Mouse (Mus musculus) limb, embryonic 12.5 days (tissue): ENCODE data around the gene Hist1h2bm. TPM values are rescaled to one million over a fixed set of nuclear protein-coding genes. Genes with fewer than 3 reads are reported as not detected.
A peak's percentile ranks its signal among the peaks of the same experiment; 100 is the strongest.
"Not testable (repeated sequence)": the region's sequence is repeated elsewhere in the genome, so short reads cannot be mapped to it uniquely, and the experiment has no call there.

Experiments used
- ATAC-seq: fragments of 200-750 bp; cut with Nextera tagmentation; 2 replicates; pipeline ENCODE4 v1.8.0; 2017; ENCODE audit warnings: low read depth, moderate TSS enrichment; ENCODE audit not compliant: insufficient number of reproducible peaks, insufficient read depth, low FRiP score, low TSS enrichment
- H3K27ac ChIP-seq: fragments of 300-500 bp; sonication (generic); 2 replicates; pipeline ENCODE4 v1.5.1; 2016; ENCODE audit warnings: mild to moderate bottlenecking, moderate library complexity
- H3K27me3 ChIP-seq: fragments of 300-500 bp; sonication (generic); 2 replicates; pipeline ENCODE4 v1.6.1; 2016; ENCODE audit warnings: mild to moderate bottlenecking, moderate library complexity
- H3K36me3 ChIP-seq: fragments of 300-500 bp; sonication (generic); 2 replicates; pipeline ENCODE4 v1.6.1; 2016; ENCODE audit warnings: mild to moderate bottlenecking, moderate library complexity
- H3K4me1 ChIP-seq: fragments of 300-500 bp; sonication (generic); replicated peaks from 2 replicates; pipeline ENCODE4 v1.6.1; 2016
- H3K4me2 ChIP-seq: fragments of 300-500 bp; sonication (generic); 2 replicates; pipeline ENCODE4 v1.6.1; 2016; ENCODE audit warnings: mild to moderate bottlenecking, moderate library complexity
- H3K4me3 ChIP-seq: fragments of 300-500 bp; sonication (generic); replicated peaks from 2 replicates; pipeline ENCODE4 v1.5.1; 2016; ENCODE audit warnings: mild to moderate bottlenecking
- H3K9ac ChIP-seq: fragments of 300-500 bp; sonication (generic); replicated peaks from 2 replicates; pipeline ENCODE4 v1.6.1; 2016; ENCODE audit warnings: mild to moderate bottlenecking, moderate library complexity
- H3K9me3 ChIP-seq: fragments of 300-500 bp; sonication (generic); 2 replicates; pipeline ENCODE4 v1.6.1; 2016; ENCODE audit warnings: mild to moderate bottlenecking, moderate library complexity
- WGBS: fragments of 180-500 bp; shearing (Covaris S2); methylation state at CpG from one replicate; pipeline ENCODE4 v1.1.7; 2016; 5-methylcytosine and 5-hydroxymethylcytosine counted together
- microRNA-seq: library from miRNA; unstranded; fragments of <30 nt; microRNA quantifications from one replicate; pipeline ENCODE4, GENCODE M21; 2017
- polyA plus RNA-seq: library from polyadenylated mRNA; unstranded; fragments of >200 nt; fragmentation: Nextera tagmentation; extraction: Ambion mirVana; gene quantifications from 2 replicates; pipeline ENCODE4 v1.2.1, GENCODE M21; 2016

Hist1h2bm gene
- polyA plus RNA-seq, 1 experiment from 2014 or later, result 8.9 TPM

DNA sequence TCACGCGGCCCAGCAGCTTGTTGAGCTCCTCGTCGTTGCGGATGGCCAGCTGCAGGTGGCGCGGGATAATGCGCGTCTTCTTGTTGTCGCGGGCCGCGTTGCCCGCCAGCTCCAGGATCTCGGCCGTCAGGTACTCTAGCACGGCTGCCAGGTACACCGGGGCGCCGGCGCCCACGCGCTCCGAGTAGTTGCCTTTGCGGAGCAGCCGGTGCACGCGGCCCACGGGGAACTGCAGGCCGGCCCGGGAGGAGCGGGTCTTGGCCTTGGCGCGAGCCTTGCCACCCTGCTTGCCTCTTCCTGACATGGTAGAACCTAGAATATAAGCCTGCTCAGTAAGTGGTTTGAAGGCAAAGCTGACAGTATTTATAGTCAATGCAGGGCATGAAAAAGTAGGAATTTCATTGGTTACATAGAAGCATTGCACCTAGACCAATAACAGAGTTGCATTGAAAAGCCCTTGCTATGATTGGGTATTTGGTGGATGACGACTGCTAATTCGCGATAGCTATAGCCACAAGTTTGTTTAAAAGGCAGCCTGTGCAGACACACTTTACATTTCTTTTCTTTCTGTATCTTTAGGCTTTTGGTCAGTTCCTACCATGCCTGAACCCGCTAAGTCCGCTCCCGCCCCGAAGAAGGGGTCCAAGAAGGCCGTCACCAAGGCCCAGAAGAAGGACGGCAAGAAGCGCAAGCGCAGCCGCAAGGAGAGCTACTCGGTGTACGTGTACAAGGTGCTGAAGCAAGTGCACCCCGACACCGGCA, 31.9 kb downstream of the Hist1h2bm start, which contains the start of the genes Hist1h2ak and Hist1h2bn:
Hist1h2ak (minus strand) TSS at position 304 of the 762 bp plus-strand sequence.
Hist1h2bn (plus strand) TSS at position 600 of the 762 bp plus-strand sequence.
- peak; percentile 95 for ATAC-seq
- Histone ChIP-seq H3K9ac (peak within 1 kb of the TSS; percentile 68), H3K4me3 (peak within 1 kb of the TSS; percentile 47), H3K27ac (peak within 1 kb of the TSS; percentile 95), H3K4me2 (peak within 1 kb of the TSS; percentile 73), H3K4me1 (peaks cover 24% of the 10 kb centered on the region)
- under 1% methylated on average over 44 of the region's 50 CpGs for WGBS
- not testable (repeated sequence) for H3K36me3 ChIP-seq, H3K9me3 ChIP-seq, H3K27me3 ChIP-seq

- not testable (repeated sequence) for H3K9me3 ChIP-seq, H3K27me3 ChIP-seq, H3K36me3 ChIP-seq, ATAC-seq
- peak overlapping the region; percentile 47 for H3K4me3 ChIP-seq
- peak overlapping the region; percentile 66 for H3K9ac ChIP-seq
- H3K4me2 ChIP-seq, result peak overlapping the region; percentile 73
- peak overlapping the region; percentile 95 for H3K27ac ChIP-seq
- 2% methylated on average over 16 of the region's 26 CpGs for WGBS
- peaks cover 18% of the 10 kb centered on the region for H3K4me1 ChIP-seq
Measured at GRCm38 (mm10) chr13:21754294-21755001, 32.6 kb downstream of the Hist1h2bm start.

GRCm38 (mm10) chr13:21755707-21756106, 33.9 kb downstream of the Hist1h2bm start:
- WGBS, result 72% methylated on average over 1 of the region's 1 CpGs
- Histone ChIP-seq H3K4me2 (peak overlapping the region; percentile 73; the same call in 1 of the 2 replicates), H3K27ac (no peak overlapping the region), H3K9me3 (no peaks in the 10 kb centered on the region), H3K36me3 (no peaks in the 10 kb centered on the region), H3K4me1 (peaks cover 15% of the 10 kb centered on the region), H3K27me3 (no peaks in the 10 kb centered on the region), H3K9ac (no peak overlapping the region), H3K4me3 (no peak overlapping the region)
- no peak for ATAC-seq

Small RNA genes within 50 kb of the gene (microRNA-seq; reads per million reads assigned to microRNA genes)
- gene Gm44357 (not detected), gene Gm44367 (not detected), gene Gm44454 (not detected)

Other genes with a start within 250 kb of the Hist1h2bm start
- gene Zkscan4, start 243.1 kb upstream of the Hist1h2bm start, polyA plus RNA-seq, result 3.6 and 4.1 TPM in 2 replicates
- not detected in 2 replicates for gene Gm10065, start 242.6 kb upstream of the Hist1h2bm start, polyA plus RNA-seq
- gene AK157302, start 226.8 kb upstream of the Hist1h2bm start, polyA plus RNA-seq, result 0.42 and 0.48 TPM in 2 replicates
- 4.7 and 4.8 TPM in 2 replicates for gene Gm11273, start 220.6 kb upstream of the Hist1h2bm start, polyA plus RNA-seq
- gene Zkscan8, start 190.9 kb upstream of the Hist1h2bm start, polyA plus RNA-seq, result 8.4 and 8.7 TPM in 2 replicates
- gene Olfr1366, start 179.2 kb upstream of the Hist1h2bm start, polyA plus RNA-seq, result 0.12 and 0.18 TPM in 2 replicates
- 0.05 TPM in 1 of 2 replicates, not detected in the other for gene Olfr1535, start 162.2 kb upstream of the Hist1h2bm start, polyA plus RNA-seq
- gene Olfr1364, start 140.3 kb upstream of the Hist1h2bm start, polyA plus RNA-seq, result not detected in 2 replicates
- gene Olfr1362, start 108.0 kb upstream of the Hist1h2bm start, polyA plus RNA-seq, result not detected in 2 replicates
- gene Olfr11, start 79.5 kb upstream of the Hist1h2bm start, polyA plus RNA-seq, result not detected in 2 replicates
- gene Olfr1361, start 58.7 kb upstream of the Hist1h2bm start, polyA plus RNA-seq, result not detected in 2 replicates
- gene Olfr1360, start 44.6 kb upstream of the Hist1h2bm start, polyA plus RNA-seq, result not detected in 2 replicates
- not detected in 2 replicates for gene Olfr1359, start 23.9 kb upstream of the Hist1h2bm start, polyA plus RNA-seq
- 4.6 and 6.2 TPM in 2 replicates for gene Hist1h2bl, start 5.9 kb upstream of the Hist1h2bm start, polyA plus RNA-seq
- gene Hist1h2ai, start 5.6 kb upstream of the Hist1h2bm start, polyA plus RNA-seq, result 55.1 and 62.4 TPM in 2 replicates
- 16.0 and 36.8 TPM in 2 replicates for gene Hist1h3h, start 4.4 kb upstream of the Hist1h2bm start, polyA plus RNA-seq
- 0.88 and 0.99 TPM in 2 replicates for gene Hist1h4j, start 13.0 kb downstream of the Hist1h2bm start, polyA plus RNA-seq
- gene Hist1h4k, start 28.5 kb downstream of the Hist1h2bm start, polyA plus RNA-seq, result 5.4 and 11.3 TPM in 2 replicates
- 51.3 and 71.5 TPM in 2 replicates for gene Hist1h2ak, start 31.8 kb downstream of the Hist1h2bm start, polyA plus RNA-seq
- 8.0 and 9.8 TPM in 2 replicates for gene Hist1h2bn, start 32.1 kb downstream of the Hist1h2bm start, polyA plus RNA-seq
- 40.4 and 49.4 TPM in 2 replicates for gene Hist1h1b, start 58.6 kb downstream of the Hist1h2bm start, polyA plus RNA-seq
- 163 and 202 TPM in 2 replicates for gene Hist1h3i, start 61.3 kb downstream of the Hist1h2bm start, polyA plus RNA-seq
- 16.8 and 19.0 TPM in 2 replicates for gene Hist1h2an, start 65.2 kb downstream of the Hist1h2bm start, polyA plus RNA-seq
- 1.5 and 3.9 TPM in 2 replicates for gene Hist1h2bp, start 65.4 kb downstream of the Hist1h2bm start, polyA plus RNA-seq
- gene Hist1h2bq, start 88.2 kb downstream of the Hist1h2bm start, polyA plus RNA-seq, result 36.6 and 45.0 TPM in 2 replicates
- gene Hist1h2ao, start 88.4 kb downstream of the Hist1h2bm start, polyA plus RNA-seq, result not detected in 2 replicates
- gene Hist1h4m, start 89.7 kb downstream of the Hist1h2bm start, polyA plus RNA-seq, result not detected in 2 replicates
- 21.2 and 21.3 TPM in 2 replicates for gene Hist1h4n, start 110.2 kb downstream of the Hist1h2bm start, polyA plus RNA-seq
- 6,267 and 7,120 TPM in 2 replicates for gene Hist1h2ap, start 111.5 kb downstream of the Hist1h2bm start, polyA plus RNA-seq
- gene Hist1h2br, start 111.7 kb downstream of the Hist1h2bm start, polyA plus RNA-seq, result 38.6 and 46.0 TPM in 2 replicates
- gene Zfp184, start 223.1 kb downstream of the Hist1h2bm start, polyA plus RNA-seq, result 23.2 and 25.2 TPM in 2 replicates